Mouse (Mus musculus) heart, adult 10 weeks (tissue): ENCODE results near the gene Gm3776. TPM values are rescaled to one million over a fixed set of nuclear protein-coding genes. Genes with fewer than 3 reads are reported as not detected.

Source experiments
- polyA plus RNA-seq: library from polyadenylated mRNA; stranded (reverse); fragments of 350-450 nt; fragmentation: Illumina TruSeq; extraction: RNeasy Lipid Tissue Mini Kit (QIAGEN cat#74804); gene quantifications from one replicate; pipeline ENCODE4 v1.2.3, GENCODE M21; 2014; ENCODE audit warnings: low read depth, low replicate concordance

Gm3776 gene
- 5.5 TPM for polyA plus RNA-seq

DNA sequence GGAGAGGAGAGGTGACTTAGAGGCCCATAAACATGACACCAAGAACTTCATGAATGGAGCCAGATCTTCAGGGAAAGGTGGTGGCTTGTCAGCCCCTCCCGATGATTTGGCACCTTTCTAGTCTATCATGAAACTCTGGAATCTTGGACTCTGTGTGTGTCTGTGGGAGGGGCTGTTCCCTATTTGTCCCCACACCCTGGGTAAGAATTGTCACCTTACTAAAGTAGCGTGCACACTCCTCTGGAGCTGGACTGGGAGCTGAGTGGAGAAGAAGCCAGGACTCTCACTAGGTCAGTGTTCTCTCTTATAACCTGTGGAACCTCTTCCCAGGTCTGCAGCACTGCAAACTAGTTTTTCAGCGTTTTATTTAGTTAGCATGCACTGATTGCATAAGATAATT, at the start of gene Gm3776:
Gene Gm3776, plus strand, starts transcription at position 216 of the 400 bp plus-strand sequence.

DNA sequence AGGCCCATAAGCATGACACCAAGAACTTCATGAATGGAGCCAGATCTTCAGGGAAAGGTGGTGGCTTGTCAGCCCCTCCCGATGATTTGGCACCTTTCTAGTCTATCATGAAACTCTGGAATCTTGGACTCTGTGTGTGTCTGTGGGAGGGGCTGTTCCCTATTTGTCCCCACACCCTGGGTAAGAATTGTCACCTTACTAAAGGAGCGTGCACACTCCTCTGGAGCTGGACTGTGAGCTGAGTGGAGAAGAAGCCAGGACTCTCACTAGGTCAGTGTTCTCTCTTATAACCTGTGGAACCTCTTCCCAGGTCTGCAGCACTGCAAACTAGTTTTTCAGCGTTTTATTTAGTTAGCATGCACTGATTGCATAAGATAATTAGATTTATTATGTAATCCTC, 26.5 kb upstream of the Gm3776 start, which contains the start of gene Gsta1:
Gene Gsta1, plus strand, starts transcription at position 196 of the 400 bp plus-strand sequence.

DNA sequence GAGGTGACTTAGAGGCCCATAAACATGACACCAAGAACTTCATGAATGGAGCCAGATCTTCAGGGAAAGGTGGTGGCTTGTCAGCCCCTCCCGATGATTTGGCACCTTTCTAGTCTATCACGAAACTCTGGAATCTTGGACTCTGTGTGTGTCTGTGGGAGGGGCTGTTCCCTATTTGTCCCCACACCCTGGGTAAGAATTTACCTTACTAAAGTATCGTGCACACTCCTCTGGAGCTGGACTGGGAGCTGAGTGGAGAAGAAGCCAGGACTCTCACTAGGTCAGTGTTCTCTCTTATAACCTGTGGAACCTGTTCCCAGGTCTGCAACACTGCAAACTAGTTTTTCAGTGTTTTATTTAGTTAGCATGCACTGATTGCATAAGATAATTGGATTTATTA, 32.8 kb downstream of the Gm3776 start, which contains the start of gene Gm10639:
Gene Gm10639, plus strand, starts transcription at position 201 of the 400 bp plus-strand sequence.

DNA sequence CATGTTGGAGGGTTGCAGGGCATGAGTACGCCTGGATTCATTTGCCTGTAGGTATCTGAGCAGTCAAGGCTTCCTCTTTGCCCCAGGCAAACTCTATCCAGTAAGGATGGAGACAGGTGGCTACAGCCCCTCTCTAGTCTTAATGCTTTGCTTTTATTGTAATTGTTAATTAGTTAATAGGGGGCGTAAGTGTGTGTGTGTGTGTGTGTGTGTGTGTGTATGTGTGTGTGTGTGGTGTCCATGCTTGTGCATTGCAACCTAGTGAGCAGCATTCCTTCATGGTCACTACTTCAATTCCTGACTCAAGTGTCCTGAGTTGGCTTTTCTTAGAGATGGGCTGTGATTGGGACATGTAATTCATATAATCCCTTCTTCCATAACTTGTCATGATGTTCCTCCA, 57.8 kb downstream of the Gm3776 start, which contains the start of gene Omt2a:
Gene Omt2a, minus strand, starts transcription at position 101 of the 400 bp plus-strand sequence.

Other genes with a start within 250 kb of the Gm3776 start
- not detected for gene Gcm1, start 205.2 kb upstream of the Gm3776 start, polyA plus RNA-seq
- 50.4 TPM for gene Fbxo9, start 148.1 kb upstream of the Gm3776 start, polyA plus RNA-seq
- 10.2 TPM for gene Ick, start 147.9 kb upstream of the Gm3776 start, polyA plus RNA-seq
- gene Gsta4, start 74.4 kb upstream of the Gm3776 start, polyA plus RNA-seq: 131 TPM
- gene Gsta1, start 26.5 kb upstream of the Gm3776 start, polyA plus RNA-seq: 8.0 TPM
- gene Gm10639, start 32.8 kb downstream of the Gm3776 start, polyA plus RNA-seq: not detected
- gene Omt2a, start 57.7 kb downstream of the Gm3776 start, polyA plus RNA-seq: not detected
- gene Omt2b, start 70.5 kb downstream of the Gm3776 start, polyA plus RNA-seq: not detected
- gene Gsta2, start 98.7 kb downstream of the Gm3776 start, polyA plus RNA-seq: not detected
- not detected for gene Dppa5a, start 111.0 kb downstream of the Gm3776 start, polyA plus RNA-seq
- not detected for gene Ooep, start 121.6 kb downstream of the Gm3776 start, polyA plus RNA-seq
- not detected for gene Ddx43, start 138.6 kb downstream of the Gm3776 start, polyA plus RNA-seq
- 0.58 TPM for gene Cgas, start 186.1 kb downstream of the Gm3776 start, polyA plus RNA-seq
- gene Mto1, start 191.1 kb downstream of the Gm3776 start, polyA plus RNA-seq: 30.0 TPM
- gene Gm17324, start 191.7 kb downstream of the Gm3776 start, polyA plus RNA-seq: not detected
- gene Eef1a1, start 232.0 kb downstream of the Gm3776 start, polyA plus RNA-seq: 1,325 TPM